Mouse (Mus musculus): Measurements from ENCODE around the gene Aff1. TPM values are rescaled to one million over a fixed set of nuclear protein-coding genes. Genes with fewer than 3 reads are reported as not detected.

Aff1 gene
- polyA plus RNA-seq, 1 experiment from 2014 or later: 2.5 TPM

DNA sequence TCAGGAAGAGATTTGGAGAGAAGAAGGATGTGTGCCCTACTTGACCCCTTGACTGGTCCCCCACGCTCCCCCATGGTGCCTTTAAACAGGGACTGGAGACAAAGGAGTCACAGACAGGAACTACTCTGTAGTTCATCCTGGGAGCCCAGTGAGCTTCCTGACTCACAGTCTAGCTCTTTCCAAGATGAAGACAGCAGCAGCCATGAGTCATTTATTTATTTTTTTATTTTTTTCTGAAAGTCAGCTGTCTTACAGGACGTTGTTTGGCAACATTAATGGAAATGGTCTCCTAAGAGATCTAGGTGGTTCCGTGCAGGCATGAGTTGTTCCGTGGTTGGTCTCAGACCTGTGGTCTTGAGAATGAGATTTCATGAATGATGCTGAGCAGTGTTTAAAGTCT is 66.3 kb downstream of the Aff1 start:
- Histone ChIP-seq H3K9ac (no peak overlapping the region), H3K4me2 (no peak overlapping the region), H3K36me3 (no peaks in the 10 kb centered on the region), H3K27me3 (peaks cover 5% of the 10 kb centered on the region; the same call in 1 of the 2 replicates), H3K4me3 (no peak overlapping the region), H3K4me1 (replicated peaks) (peaks cover 19% of the 10 kb centered on the region), H3K9me3 (no peaks in the 10 kb centered on the region), H3K27ac (replicated peaks) (no peak overlapping the region)
- 61% methylated on average over 4 of the region's 4 CpGs for WGBS
- no peak for ATAC-seq (ENCODE audit: low FRiP score, low read depth)

DNA sequence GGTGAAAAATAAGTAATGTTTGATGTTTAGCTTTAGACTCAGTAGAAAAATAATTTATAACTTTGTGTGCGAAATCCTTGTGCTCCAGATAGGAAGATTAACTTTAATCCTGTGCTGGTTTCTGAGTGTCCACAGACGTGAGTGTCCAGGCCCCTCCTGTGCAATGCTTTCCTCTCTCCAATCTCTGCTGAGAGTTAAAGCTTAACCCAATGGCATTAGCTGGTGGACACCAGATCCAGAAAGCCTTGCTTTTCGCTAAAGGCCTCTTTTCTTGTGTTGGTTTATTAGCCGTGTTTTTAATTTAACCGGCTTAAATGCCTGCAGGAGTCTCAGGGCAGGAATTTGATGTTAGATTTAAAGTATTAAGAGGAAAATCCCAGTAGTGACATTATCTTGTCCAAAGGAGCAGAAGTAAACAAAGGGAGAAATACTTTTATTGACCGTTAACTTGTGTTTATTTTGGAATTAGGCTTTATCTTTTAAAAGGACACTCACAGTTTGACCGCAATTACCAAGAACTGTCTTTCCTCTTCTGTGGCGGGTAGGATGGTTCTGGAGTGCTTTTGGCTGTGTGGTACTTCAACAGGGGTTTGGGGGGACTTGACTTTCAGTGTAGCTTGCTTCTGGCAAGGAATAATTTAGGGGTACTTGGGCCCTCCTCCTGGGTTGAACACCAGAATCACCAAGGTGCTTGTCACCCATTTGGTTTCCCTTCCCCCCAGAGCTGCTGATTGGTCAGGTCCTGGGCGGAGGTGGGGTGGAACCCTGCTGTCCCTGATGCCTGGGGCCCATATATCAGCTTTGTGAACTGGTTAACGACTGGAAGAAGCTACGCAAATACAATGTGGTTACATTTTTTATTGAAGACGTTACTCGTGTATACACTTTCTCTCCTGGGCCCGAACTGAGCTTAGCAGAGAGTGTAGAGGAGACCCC is 67.6 kb downstream of the Aff1 start:
- no peaks in the 10 kb centered on the region for H3K36me3 ChIP-seq
- no peak overlapping the region for H3K9ac ChIP-seq
- peaks cover 13% of the 10 kb centered on the region for H3K4me1 ChIP-seq (replicated peaks)
- 48% methylated on average over 14 of the region's 14 CpGs for WGBS
- H3K27ac ChIP-seq (replicated peaks): peak overlapping the region; percentile 58
- peak overlapping the region; percentile 66 for H3K4me2 ChIP-seq
- peaks cover 5% of the 10 kb centered on the region; the same call in 1 of the 2 replicates for H3K27me3 ChIP-seq
- H3K4me3 ChIP-seq: peak overlapping the region; percentile 28
- no peaks in the 10 kb centered on the region for H3K9me3 ChIP-seq
- ATAC-seq (ENCODE audit: low FRiP score, low read depth): peak; percentile 19; the same call in 1 of the 2 replicates

DNA sequence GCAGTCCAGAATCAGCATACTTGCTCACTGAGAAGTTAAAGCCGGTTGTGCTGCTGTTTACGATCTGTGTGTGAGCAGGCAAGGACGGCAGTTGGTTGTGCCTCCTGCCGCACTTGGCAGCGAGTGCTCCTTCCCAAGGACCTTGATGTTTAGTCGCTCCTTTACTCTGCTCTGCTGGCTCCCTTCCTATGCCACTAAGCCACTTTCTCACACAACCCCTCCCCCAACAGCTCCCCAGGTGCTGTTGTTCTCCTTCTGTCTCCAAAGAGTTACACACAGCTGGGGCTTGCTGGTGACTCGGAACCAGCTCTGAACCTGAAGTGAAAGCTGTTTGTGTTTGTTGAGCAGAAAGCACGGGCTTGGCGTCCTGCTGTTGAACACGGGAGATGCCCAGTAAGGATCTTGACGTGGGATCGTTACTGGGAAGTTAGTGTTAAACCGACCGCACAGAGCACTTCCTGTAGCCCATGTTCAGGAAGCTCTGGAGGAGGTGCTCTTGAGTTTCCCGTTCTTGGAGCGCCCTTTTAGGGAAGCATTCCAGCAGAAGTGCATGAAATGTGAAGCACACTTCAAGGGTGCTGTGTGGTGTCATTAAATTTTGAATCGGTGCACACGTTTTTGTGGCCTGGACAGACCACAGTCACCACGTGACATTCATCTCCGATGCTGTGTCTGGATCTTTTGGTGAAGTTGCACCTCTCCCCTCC is 68.4 kb downstream of the Aff1 start:
- peak overlapping the region; percentile 28 for H3K4me3 ChIP-seq
- H3K4me2 ChIP-seq: peak overlapping the region; percentile 66
- WGBS: 4% methylated on average over 20 of the region's 20 CpGs
- H3K9ac ChIP-seq: no peak overlapping the region
- H3K27me3 ChIP-seq: peaks cover 1% of the 10 kb centered on the region; the same call in 1 of the 2 replicates
- peak; percentile 23; the same call in 1 of the 2 replicates for ATAC-seq (ENCODE audit: low FRiP score, low read depth)
- no peaks in the 10 kb centered on the region for H3K9me3 ChIP-seq
- peaks cover 12% of the 10 kb centered on the region for H3K4me1 ChIP-seq (replicated peaks)
- peak overlapping the region; percentile 58 for H3K27ac ChIP-seq (replicated peaks)
- H3K36me3 ChIP-seq: no peaks in the 10 kb centered on the region

DNA sequence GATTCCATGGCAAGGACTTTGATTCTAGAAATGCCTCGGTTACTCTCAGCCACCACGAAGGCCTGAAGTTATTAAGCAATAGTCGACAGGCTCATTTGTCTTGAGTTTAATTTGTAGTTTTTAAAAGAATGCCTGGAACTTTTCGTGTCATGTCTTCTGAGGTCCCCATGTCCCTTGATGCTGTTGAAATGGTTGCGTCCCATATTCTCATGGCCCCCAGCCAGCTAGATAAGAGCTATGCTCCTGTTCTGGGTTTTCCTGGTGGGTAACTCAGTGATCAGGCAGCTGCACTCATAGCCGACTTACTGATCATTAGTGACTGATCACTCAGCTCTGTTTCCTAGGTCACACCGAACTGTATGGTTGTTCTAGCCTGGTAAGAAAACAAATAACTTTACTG is 69.6 kb downstream of the Aff1 start:
- Histone ChIP-seq H3K4me2 (no peak overlapping the region), H3K4me1 (replicated peaks) (peaks cover 12% of the 10 kb centered on the region), H3K9ac (no peak overlapping the region), H3K27ac (replicated peaks) (no peak overlapping the region), H3K9me3 (no peaks in the 10 kb centered on the region), H3K27me3 (no peaks in the 10 kb centered on the region), H3K4me3 (no peak overlapping the region), H3K36me3 (no peaks in the 10 kb centered on the region)
- ATAC-seq (ENCODE audit: low FRiP score, low read depth): no peak
- 76% methylated on average over 7 of the region's 7 CpGs for WGBS

DNA sequence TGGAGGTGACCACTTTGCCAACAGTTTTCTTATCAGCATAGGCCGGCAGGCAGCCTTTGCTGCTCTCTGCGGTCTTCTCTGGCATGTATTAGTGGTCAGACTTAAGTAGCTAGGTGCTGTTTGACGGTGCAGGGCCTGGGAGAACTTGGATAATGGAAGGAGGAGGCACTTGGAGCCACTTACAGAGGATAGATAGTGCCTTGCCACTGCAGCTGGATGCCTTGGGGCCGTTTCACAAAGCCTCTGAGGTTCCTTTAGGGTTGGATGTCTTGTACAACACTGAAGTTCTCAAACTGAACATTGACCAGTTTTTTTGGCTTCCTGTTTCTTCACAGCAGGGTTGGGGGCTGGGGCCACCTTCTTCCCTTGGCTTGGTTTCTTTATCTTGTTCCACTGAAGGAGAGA is 70.7 kb downstream of the Aff1 start:
- ATAC-seq (ENCODE audit: low FRiP score, low read depth): no peak
- Histone ChIP-seq H3K27me3 (no peaks in the 10 kb centered on the region), H3K4me2 (no peak overlapping the region), H3K4me3 (no peak overlapping the region), H3K4me1 (replicated peaks) (peaks cover 12% of the 10 kb centered on the region), H3K9me3 (no peaks in the 10 kb centered on the region), H3K27ac (replicated peaks) (no peak overlapping the region), H3K9ac (no peak overlapping the region), H3K36me3 (no peaks in the 10 kb centered on the region)
- WGBS: 82% methylated on average over 4 of the region's 4 CpGs

DNA sequence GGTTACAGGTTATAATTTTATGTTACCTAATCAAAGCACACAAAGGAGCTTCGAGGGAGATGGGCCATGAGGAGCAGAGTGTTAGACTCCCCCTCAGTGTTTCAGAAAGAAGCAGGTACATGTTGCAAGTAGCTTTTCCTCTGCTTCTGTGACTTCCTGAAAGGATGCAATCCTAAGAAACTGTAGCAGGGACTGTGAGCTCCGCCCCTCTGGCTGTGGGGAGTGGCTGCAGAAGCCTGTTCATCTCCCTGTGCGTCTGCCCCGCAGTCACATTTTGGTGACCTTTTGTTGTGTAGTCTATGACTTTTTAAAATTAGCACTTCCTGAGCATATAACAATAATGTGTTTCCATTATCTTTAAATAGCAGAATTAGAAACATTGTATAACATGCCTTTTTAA is 73.2 kb downstream of the Aff1 start:
- whole genome bisulfite sequencing: 96% methylated on average over 4 of the region's 4 CpGs
- no peak overlapping the region for H3K4me2 ChIP-seq
- H3K36me3 ChIP-seq: no peaks in the 10 kb centered on the region
- H3K4me3 ChIP-seq: no peak overlapping the region
- H3K27ac ChIP-seq (replicated peaks): no peak overlapping the region
- no peak overlapping the region for H3K9ac ChIP-seq
- H3K27me3 ChIP-seq: no peaks in the 10 kb centered on the region
- H3K4me1 ChIP-seq (replicated peaks): peaks cover 6% of the 10 kb centered on the region
- H3K9me3 ChIP-seq: no peaks in the 10 kb centered on the region
- no peak for ATAC-seq (ENCODE audit: low FRiP score, low read depth)

DNA sequence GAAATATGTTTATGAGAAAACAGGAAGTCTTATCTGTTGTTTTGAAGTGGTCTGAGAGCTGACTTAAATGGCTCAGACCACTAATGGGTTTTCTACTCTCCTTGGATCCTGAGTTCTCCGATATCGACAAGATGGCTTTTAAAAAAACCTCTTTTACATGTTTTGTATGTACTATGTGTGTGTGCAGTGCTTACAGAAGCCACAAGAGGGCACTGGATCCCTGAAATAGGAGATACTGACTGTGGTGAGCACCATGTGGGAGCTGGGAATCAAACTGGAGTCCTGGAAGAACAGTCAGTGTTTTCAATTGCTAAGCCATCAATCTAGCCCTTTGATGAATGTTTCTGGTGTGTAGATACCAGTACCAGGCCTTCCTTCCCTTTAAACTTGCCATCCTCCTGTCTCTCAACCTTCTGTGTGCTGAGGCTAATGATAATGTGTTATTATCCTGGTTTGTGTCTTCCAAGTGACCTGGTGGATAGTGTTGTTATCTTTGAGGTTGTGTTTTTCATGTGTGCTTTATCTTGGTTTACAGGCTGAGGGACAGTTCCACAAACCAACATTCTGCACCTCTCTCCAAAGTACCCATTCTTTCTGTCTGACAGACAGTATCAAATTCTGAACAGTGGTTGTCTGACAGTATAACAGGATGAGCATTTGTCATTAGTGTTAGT is 73.7 kb downstream of the Aff1 start:
- peaks cover under 1% of the 10 kb centered on the region for H3K4me1 ChIP-seq (replicated peaks)
- H3K4me3 ChIP-seq: no peak overlapping the region
- H3K9me3 ChIP-seq: no peaks in the 10 kb centered on the region
- no peaks in the 10 kb centered on the region for H3K36me3 ChIP-seq
- 96% methylated on average over 2 of the region's 2 CpGs for WGBS
- no peak overlapping the region for H3K4me2 ChIP-seq
- ATAC-seq (ENCODE audit: low FRiP score, low read depth): no peak
- H3K9ac ChIP-seq: no peak overlapping the region
- H3K27ac ChIP-seq (replicated peaks): no peak overlapping the region
- no peaks in the 10 kb centered on the region for H3K27me3 ChIP-seq

DNA sequence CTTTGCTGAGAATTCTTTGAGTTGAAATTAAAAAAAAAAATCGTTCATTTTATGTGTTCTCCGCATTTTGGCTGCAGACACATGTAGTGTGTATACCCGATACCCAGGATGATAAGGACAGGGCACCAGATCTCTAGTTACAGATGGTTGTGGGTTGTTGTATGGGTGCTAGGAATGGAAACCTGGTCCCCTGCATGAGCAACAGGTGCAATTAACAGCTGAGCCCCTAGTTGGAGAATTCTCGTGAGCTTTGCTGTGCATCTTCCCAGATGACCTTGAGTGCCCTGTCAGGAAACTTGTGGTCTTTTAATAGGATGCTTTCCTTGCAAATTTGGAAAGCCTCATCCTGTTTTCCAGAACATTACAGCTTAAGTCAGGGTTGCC is 74.2 kb downstream of the Aff1 start:
- Histone ChIP-seq H3K9ac (no peak overlapping the region), H3K4me1 (replicated peaks) (peaks cover 2% of the 10 kb centered on the region; the same call in 1 of the 2 replicates), H3K36me3 (no peaks in the 10 kb centered on the region), H3K9me3 (no peaks in the 10 kb centered on the region), H3K4me2 (no peak overlapping the region), H3K27ac (replicated peaks) (no peak overlapping the region), H3K27me3 (no peaks in the 10 kb centered on the region), H3K4me3 (no peak overlapping the region)
- ATAC-seq (ENCODE audit: low FRiP score, low read depth): no peak
- WGBS: 97% methylated on average over 4 of the region's 4 CpGs

DNA sequence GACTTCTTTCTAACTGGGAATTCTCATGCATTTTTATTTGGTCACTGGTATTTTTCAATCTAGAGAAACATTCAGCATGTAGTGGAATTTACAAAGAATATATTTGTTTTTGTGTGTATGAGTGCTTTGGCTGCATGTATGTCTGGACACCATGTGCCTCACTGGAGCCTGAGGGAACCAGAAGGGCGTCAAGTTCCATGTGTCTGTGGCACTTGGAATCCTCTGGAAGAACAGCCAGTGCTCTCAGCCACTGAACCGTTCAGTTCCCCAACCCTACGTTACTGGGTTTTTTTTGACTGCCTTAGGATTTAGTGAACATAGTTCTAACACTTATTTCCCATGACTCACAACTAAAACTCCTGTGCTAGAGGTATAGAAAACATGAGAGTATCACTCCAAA is 76.8 kb downstream of the Aff1 start:
- Histone ChIP-seq H3K36me3 (no peaks in the 10 kb centered on the region), H3K27ac (replicated peaks) (no peak overlapping the region), H3K9me3 (no peaks in the 10 kb centered on the region), H3K4me2 (no peak overlapping the region), H3K4me3 (no peak overlapping the region), H3K27me3 (no peaks in the 10 kb centered on the region), H3K4me1 (replicated peaks) (peaks cover 23% of the 10 kb centered on the region), H3K9ac (no peak overlapping the region)
- no peak for ATAC-seq (ENCODE audit: low FRiP score, low read depth)
- 87% methylated on average over 3 of the region's 3 CpGs for WGBS

DNA sequence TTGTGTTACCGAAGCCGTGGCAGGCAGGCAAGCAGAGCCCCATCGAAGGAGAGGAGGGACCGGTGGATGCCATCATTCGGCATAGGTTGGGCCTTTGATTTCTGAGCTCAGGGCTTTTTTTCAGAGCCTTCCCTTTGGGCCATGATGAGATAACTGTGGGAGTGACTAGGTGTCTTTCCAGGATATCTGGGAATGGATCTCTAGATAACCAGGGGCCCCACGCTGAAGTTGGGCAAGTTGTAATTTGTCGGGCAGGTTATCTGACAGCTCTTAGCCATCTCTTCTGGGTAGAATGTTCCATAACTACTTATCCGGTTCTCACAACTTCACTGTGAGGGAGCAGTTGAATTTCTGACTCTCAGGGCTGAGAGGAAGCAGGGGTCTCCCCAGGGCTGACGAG is 77.5 kb downstream of the Aff1 start:
- H3K36me3 ChIP-seq: no peaks in the 10 kb centered on the region
- no peak overlapping the region for H3K4me2 ChIP-seq
- 93% methylated on average over 9 of the region's 9 CpGs for WGBS
- H3K9ac ChIP-seq: no peak overlapping the region
- H3K4me1 ChIP-seq (replicated peaks): peaks cover 28% of the 10 kb centered on the region
- H3K27me3 ChIP-seq: no peaks in the 10 kb centered on the region
- no peak for ATAC-seq (ENCODE audit: low FRiP score, low read depth)
- H3K9me3 ChIP-seq: no peaks in the 10 kb centered on the region
- no peak overlapping the region for H3K27ac ChIP-seq (replicated peaks)
- H3K4me3 ChIP-seq: no peak overlapping the region

DNA sequence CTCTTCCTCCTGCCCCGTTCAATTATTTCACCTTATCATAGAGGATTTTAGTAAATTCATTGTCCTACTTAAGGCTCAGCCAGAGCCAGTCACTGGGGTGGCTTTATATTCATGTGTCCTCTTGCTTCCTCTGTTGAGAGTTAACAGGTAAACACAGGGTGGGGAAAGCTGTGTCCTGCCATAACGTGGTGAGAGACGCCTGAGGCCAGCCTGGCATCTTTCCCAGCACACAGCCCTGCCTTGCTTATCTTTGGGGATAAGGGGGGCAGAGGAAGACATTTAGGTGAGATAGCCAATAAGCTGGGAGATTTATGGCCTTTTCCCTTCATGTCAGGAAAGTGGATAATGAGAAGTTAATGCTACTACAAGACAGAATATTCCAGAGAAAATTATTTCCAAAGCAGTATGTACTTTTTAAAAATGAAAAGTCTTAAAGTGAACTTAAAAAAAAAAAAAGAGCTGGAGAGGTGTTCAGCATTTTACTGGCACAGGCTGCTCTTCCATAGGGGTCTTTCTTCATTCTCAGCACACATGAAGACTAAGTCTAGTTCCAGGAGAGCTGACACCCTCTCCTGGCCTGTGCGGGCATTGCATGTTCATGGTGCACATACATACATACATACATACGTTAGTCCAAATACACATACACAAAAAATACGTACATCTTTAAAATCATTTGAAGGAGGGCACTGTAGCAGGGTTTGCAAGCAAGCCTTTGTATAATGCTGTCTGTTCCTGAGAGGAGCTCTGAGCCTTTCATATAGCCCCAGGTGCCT is 78.5 kb downstream of the Aff1 start:
- Histone ChIP-seq H3K9ac (no peak overlapping the region), H3K27me3 (no peaks in the 10 kb centered on the region), H3K4me2 (no peak overlapping the region), H3K9me3 (no peaks in the 10 kb centered on the region), H3K4me1 (replicated peaks) (peaks cover 28% of the 10 kb centered on the region), H3K36me3 (no peaks in the 10 kb centered on the region), H3K4me3 (no peak overlapping the region), H3K27ac (replicated peaks) (no peak overlapping the region)
- ATAC-seq (ENCODE audit: low FRiP score, low read depth): no peak
- WGBS: 82% methylated on average over 6 of the region's 6 CpGs
